Mouse (Mus musculus): Measurements from ENCODE around the gene Gm13420. TPM values are rescaled to one million over a fixed set of nuclear protein-coding genes. Genes with fewer than 3 reads are reported as not detected.
A peak's percentile ranks its signal among the peaks of the same experiment; 100 is the strongest.

Gm13420 gene
- polyA plus RNA-seq, 1 experiment from 2014 or later, result not detected

DNA sequence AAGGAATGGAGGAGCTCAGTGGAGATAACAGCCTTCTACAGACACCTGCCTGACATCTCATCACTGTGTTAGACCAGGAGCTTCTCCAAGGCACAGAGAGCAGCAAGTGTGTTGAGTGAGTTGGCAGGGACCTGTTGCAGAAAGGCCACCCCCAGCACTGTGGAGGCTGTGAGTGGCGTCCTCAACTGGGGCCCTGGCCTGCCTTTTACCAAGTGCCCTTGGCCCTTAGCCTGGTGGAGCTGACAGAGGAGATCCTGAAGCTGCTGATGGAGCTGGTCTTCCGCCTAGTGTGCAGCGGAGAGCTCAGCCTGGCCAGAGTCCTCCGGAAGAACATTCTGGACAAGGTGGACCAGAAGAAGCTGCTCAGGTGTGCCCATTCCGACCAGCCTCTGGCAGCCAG is 18.1 kb downstream of the Gm13420 start:
- DNase-seq (ENCODE audit: low spot score) (no peak), ATAC-seq (ENCODE audit: insufficient number of reproducible peaks, low FRiP score, low TSS enrichment, low read depth) (no peak)
- no peaks in the 10 kb centered on the region for H3K27me3 ChIP-seq (ENCODE audit: control insufficient read depth, insufficient read depth, low read length)
- no peak overlapping the region for H3K4me2 ChIP-seq (ENCODE audit: low read depth, severe bottlenecking)
- no peaks in the 10 kb centered on the region for H3K4me1 ChIP-seq (ENCODE audit: control insufficient read depth, insufficient read depth, low read length)
- peaks cover 21% of the 10 kb centered on the region; the same call in 1 of the 2 replicates for H3K36me3 ChIP-seq (ENCODE audit: control insufficient read depth, insufficient read depth, low read length)
- no peak overlapping the region for H3K27ac ChIP-seq (replicated peaks; ENCODE audit: low read depth, low read length)
- H3K9me3 ChIP-seq (ENCODE audit: control insufficient read depth, low read length), result no peaks in the 10 kb centered on the region
- no peak overlapping the region for H3K9ac ChIP-seq (ENCODE audit: low read length)
- no peak overlapping the region for H3K4me3 ChIP-seq (ENCODE audit: low read depth, low read length)
- WGBS, result 95% methylated on average over 5 of the region's 5 CpGs

DNA sequence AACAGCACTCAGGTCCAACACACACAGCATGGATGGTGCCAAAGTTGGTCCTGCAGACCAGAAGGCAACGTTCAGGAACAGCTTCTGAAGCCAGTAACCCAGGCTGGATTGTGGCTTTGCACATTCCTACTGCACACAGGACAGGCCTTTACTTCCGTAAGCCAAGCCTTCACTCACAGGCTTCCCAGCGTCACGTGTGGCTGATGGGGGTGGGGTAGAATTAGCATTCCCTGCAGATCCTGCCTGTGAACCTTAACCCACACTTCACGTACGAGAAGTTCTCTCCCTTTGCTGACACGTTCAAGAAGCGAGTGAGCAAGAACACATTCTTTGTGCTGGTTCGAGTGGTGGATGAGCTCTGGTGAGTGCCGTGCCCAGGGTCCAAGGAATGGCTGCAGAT is 18.9 kb downstream of the Gm13420 start:
- Histone ChIP-seq H3K36me3 (ENCODE audit: control insufficient read depth, insufficient read depth, low read length) (peaks cover 15% of the 10 kb centered on the region; the same call in 1 of the 2 replicates), H3K27me3 (ENCODE audit: control insufficient read depth, insufficient read depth, low read length) (no peaks in the 10 kb centered on the region), H3K27ac (replicated peaks; ENCODE audit: low read depth, low read length) (no peak overlapping the region), H3K4me3 (ENCODE audit: low read depth, low read length) (no peak overlapping the region), H3K9me3 (ENCODE audit: control insufficient read depth, low read length) (no peaks in the 10 kb centered on the region), H3K4me1 (ENCODE audit: control insufficient read depth, insufficient read depth, low read length) (no peaks in the 10 kb centered on the region), H3K4me2 (ENCODE audit: low read depth, severe bottlenecking) (no peak overlapping the region), H3K9ac (ENCODE audit: low read length) (no peak overlapping the region)
- DNase-seq (ENCODE audit: low spot score) (no peak), ATAC-seq (ENCODE audit: insufficient number of reproducible peaks, low FRiP score, low TSS enrichment, low read depth) (no peak)
- 90% methylated on average over 10 of the region's 10 CpGs for WGBS

DNA sequence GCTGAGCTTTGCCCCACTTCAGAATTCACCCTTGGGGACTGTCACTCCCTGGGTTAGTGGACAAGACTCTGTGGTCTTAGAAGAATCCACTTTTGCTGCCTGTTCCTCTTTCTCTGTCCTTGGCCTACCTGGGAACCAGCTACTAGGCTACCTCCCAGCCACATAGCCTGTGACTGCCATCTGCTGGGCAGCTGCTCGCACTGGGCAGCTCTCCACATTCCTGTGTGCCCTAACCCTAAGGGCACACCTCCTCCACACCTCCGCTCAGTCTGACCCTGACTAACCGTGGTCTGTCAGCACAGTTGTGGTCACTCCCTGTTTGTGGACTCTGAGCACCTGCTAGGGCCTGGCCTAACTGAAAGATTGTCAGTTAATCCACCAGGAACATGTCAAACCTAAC is 19.9 kb downstream of the Gm13420 start:
- ATAC-seq (ENCODE audit: insufficient number of reproducible peaks, low FRiP score, low TSS enrichment, low read depth), result no peak
- WGBS, result 71% methylated on average over 3 of the region's 3 CpGs
- peaks cover 14% of the 10 kb centered on the region; the same call in 1 of the 2 replicates for H3K36me3 ChIP-seq (ENCODE audit: control insufficient read depth, insufficient read depth, low read length)
- DNase-seq (ENCODE audit: low spot score), result no peak
- no peaks in the 10 kb centered on the region for H3K27me3 ChIP-seq (ENCODE audit: control insufficient read depth, insufficient read depth, low read length)
- no peaks in the 10 kb centered on the region for H3K4me1 ChIP-seq (ENCODE audit: control insufficient read depth, insufficient read depth, low read length)
- H3K4me2 ChIP-seq (ENCODE audit: low read depth, severe bottlenecking), result no peak overlapping the region
- no peak overlapping the region for H3K4me3 ChIP-seq (ENCODE audit: low read depth, low read length)
- no peaks in the 10 kb centered on the region for H3K9me3 ChIP-seq (ENCODE audit: control insufficient read depth, low read length)
- no peak overlapping the region for H3K9ac ChIP-seq (ENCODE audit: low read length)
- H3K27ac ChIP-seq (replicated peaks; ENCODE audit: low read depth, low read length), result no peak overlapping the region

DNA sequence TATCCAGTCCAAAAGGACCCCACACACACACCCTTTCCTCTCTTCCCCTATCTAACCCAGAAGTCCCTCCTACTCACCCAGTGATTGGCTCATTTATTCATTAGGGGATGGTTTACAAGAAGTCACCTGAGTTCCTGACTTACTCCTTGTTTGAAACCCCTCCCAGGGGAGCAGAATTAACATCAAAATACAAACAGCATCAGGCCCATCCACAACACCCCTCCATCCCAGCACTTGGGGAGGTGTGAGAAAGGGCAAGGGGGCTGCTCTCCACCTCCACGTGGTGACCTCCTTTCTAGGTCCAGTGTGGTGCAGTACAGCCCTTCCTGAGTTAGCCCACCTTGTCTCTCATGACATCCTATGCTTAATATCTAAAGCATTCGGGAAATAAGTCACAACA is 22.0 kb downstream of the Gm13420 start:
- ATAC-seq (ENCODE audit: insufficient number of reproducible peaks, low FRiP score, low TSS enrichment, low read depth), result no peak
- Histone ChIP-seq H3K4me1 (ENCODE audit: control insufficient read depth, insufficient read depth, low read length) (no peaks in the 10 kb centered on the region), H3K4me3 (ENCODE audit: low read depth, low read length) (no peak overlapping the region), H3K27ac (replicated peaks; ENCODE audit: low read depth, low read length) (no peak overlapping the region), H3K9ac (ENCODE audit: low read length) (no peak overlapping the region), H3K4me2 (ENCODE audit: low read depth, severe bottlenecking) (no peak overlapping the region), H3K36me3 (ENCODE audit: control insufficient read depth, insufficient read depth, low read length) (peaks cover 21% of the 10 kb centered on the region), H3K9me3 (ENCODE audit: control insufficient read depth, low read length) (no peaks in the 10 kb centered on the region), H3K27me3 (ENCODE audit: control insufficient read depth, insufficient read depth, low read length) (no peaks in the 10 kb centered on the region)
- 54% methylated on average over 2 of the region's 2 CpGs for WGBS
- no peak for DNase-seq (ENCODE audit: low spot score)

DNA sequence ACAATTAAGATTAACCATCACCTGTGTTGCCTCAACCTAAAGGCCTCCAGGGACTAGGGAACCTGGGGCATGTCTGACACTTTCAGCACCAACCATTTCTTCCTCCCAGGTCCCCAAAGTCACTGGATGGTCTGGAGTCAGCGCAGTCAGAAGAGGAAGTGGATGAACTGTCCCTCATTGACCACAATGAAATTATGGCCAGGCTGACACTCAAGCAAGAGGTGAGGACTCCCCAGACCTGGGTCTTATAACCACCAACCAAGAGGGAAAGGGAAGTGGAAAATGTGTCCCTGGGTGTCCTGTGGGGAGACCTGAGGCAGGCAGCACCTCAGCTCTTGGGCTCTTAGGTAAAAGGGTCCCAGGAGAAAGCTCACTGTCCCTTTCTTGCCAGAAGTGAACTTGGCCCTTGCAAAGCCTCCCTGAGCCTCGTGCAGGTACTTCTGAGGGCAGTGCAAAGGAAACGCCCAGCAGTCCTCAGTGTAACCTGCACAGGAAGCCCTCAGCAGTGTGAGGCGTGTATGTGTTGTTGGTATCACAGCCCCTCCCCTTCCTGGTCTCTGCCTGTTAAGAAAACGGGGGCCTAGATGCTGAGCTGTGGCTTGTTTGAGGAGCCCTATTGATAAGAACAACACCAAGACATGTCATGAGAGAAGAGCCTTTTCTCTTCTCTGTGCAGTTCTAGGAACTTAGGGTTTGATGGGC is 26.7 kb downstream of the Gm13420 start:
- ATAC-seq (ENCODE audit: insufficient number of reproducible peaks, low FRiP score, low TSS enrichment, low read depth) (no peak), DNase-seq (ENCODE audit: low spot score) (no peak)
- H3K9me3 ChIP-seq (ENCODE audit: control insufficient read depth, low read length), result no peaks in the 10 kb centered on the region
- no peak overlapping the region for H3K4me3 ChIP-seq (ENCODE audit: low read depth, low read length)
- H3K27me3 ChIP-seq (ENCODE audit: control insufficient read depth, insufficient read depth, low read length), result no peaks in the 10 kb centered on the region
- H3K4me1 ChIP-seq (ENCODE audit: control insufficient read depth, insufficient read depth, low read length), result no peaks in the 10 kb centered on the region
- 86% methylated on average over 5 of the region's 5 CpGs for WGBS
- no peak overlapping the region for H3K9ac ChIP-seq (ENCODE audit: low read length)
- peaks cover 22% of the 10 kb centered on the region for H3K36me3 ChIP-seq (ENCODE audit: control insufficient read depth, insufficient read depth, low read length)
- H3K4me2 ChIP-seq (ENCODE audit: low read depth, severe bottlenecking), result no peak overlapping the region
- no peak overlapping the region for H3K27ac ChIP-seq (replicated peaks; ENCODE audit: low read depth, low read length)

GRCm38 (mm10) chr2:29723132-29723531 is 28.4 kb downstream of the Gm13420 start:
- no peaks in the 10 kb centered on the region for H3K9me3 ChIP-seq (ENCODE audit: control insufficient read depth, low read length)
- no peaks in the 10 kb centered on the region for H3K4me1 ChIP-seq (ENCODE audit: control insufficient read depth, insufficient read depth, low read length)
- 92% methylated on average over 3 of the region's 3 CpGs for WGBS
- no peak overlapping the region for H3K27ac ChIP-seq (replicated peaks; ENCODE audit: low read depth, low read length)
- DNase-seq (ENCODE audit: low spot score), result no peak
- ATAC-seq (ENCODE audit: insufficient number of reproducible peaks, low FRiP score, low TSS enrichment, low read depth), result no peak
- no peak overlapping the region for H3K4me2 ChIP-seq (ENCODE audit: low read depth, severe bottlenecking)
- H3K9ac ChIP-seq (ENCODE audit: low read length), result no peak overlapping the region
- H3K4me3 ChIP-seq (ENCODE audit: low read depth, low read length), result no peak overlapping the region
- no peaks in the 10 kb centered on the region for H3K27me3 ChIP-seq (ENCODE audit: control insufficient read depth, insufficient read depth, low read length)
- H3K36me3 ChIP-seq (ENCODE audit: control insufficient read depth, insufficient read depth, low read length), result peaks cover 22% of the 10 kb centered on the region

DNA sequence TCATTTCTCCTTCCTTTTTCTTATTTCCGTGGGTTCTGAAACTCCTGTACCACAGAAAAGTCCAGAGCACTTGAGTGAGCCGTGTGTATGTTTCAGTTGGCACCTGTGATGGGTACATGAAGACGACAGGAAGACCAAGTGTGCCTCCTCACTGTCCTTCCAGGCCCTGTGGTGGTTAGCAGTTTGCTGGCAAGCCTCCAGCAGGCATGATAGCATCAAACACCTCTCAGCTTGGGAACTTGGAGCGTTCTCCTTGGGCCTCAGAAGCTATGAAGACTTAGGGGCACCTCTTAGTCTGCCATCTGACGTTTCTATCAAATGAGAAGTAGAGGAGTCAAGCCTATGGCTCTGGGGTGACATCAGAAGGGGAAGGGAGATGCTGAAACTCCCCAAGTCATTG is 32.9 kb downstream of the Gm13420 start:
- DNase-seq (ENCODE audit: low spot score) (no peak), ATAC-seq (ENCODE audit: insufficient number of reproducible peaks, low FRiP score, low TSS enrichment, low read depth) (no peak)
- Histone ChIP-seq H3K9ac (ENCODE audit: low read length) (no peak overlapping the region), H3K4me1 (ENCODE audit: control insufficient read depth, insufficient read depth, low read length) (no peaks in the 10 kb centered on the region), H3K9me3 (ENCODE audit: control insufficient read depth, low read length) (no peaks in the 10 kb centered on the region), H3K4me2 (ENCODE audit: low read depth, severe bottlenecking) (no peak overlapping the region), H3K27me3 (ENCODE audit: control insufficient read depth, insufficient read depth, low read length) (no peaks in the 10 kb centered on the region), H3K36me3 (ENCODE audit: control insufficient read depth, insufficient read depth, low read length) (peaks cover 17% of the 10 kb centered on the region), H3K4me3 (ENCODE audit: low read depth, low read length) (no peak overlapping the region), H3K27ac (replicated peaks; ENCODE audit: low read depth, low read length) (no peak overlapping the region)
- WGBS, result 90% methylated on average over 5 of the region's 5 CpGs

DNA sequence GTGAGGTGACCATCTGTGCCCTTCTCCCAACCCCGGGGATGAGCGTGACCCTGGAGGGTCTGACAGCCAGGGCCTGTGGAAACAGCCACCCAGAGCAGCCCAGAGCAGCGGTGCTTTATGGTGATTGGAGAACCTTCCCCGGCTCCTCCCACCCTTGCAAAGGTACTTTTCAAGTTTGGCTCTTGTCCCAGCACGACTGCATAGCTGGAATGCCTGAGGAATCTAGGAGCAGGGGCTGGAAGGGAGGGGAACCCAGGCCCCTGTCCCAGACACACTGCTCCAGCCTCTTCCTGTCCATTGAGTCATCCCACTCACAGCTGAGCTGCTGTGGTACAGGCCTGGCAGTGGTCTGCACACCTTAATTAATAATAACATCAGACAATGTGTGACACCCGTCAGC is 34.8 kb downstream of the Gm13420 start:
- no peak overlapping the region for H3K27ac ChIP-seq (replicated peaks; ENCODE audit: low read depth, low read length)
- no peak overlapping the region for H3K4me2 ChIP-seq (ENCODE audit: low read depth, severe bottlenecking)
- H3K4me1 ChIP-seq (ENCODE audit: control insufficient read depth, insufficient read depth, low read length), result no peaks in the 10 kb centered on the region
- H3K4me3 ChIP-seq (ENCODE audit: low read depth, low read length), result no peak overlapping the region
- no peaks in the 10 kb centered on the region for H3K27me3 ChIP-seq (ENCODE audit: control insufficient read depth, insufficient read depth, low read length)
- peaks cover 17% of the 10 kb centered on the region for H3K36me3 ChIP-seq (ENCODE audit: control insufficient read depth, insufficient read depth, low read length)
- WGBS, result 17% methylated on average over 6 of the region's 6 CpGs
- ATAC-seq (ENCODE audit: insufficient number of reproducible peaks, low FRiP score, low TSS enrichment, low read depth), result peak; percentile 47; the same call in 1 of the 2 replicates
- H3K9me3 ChIP-seq (ENCODE audit: control insufficient read depth, low read length), result no peaks in the 10 kb centered on the region
- peak; percentile 52 for DNase-seq (ENCODE audit: low spot score)
- no peak overlapping the region for H3K9ac ChIP-seq (ENCODE audit: low read length)

DNA sequence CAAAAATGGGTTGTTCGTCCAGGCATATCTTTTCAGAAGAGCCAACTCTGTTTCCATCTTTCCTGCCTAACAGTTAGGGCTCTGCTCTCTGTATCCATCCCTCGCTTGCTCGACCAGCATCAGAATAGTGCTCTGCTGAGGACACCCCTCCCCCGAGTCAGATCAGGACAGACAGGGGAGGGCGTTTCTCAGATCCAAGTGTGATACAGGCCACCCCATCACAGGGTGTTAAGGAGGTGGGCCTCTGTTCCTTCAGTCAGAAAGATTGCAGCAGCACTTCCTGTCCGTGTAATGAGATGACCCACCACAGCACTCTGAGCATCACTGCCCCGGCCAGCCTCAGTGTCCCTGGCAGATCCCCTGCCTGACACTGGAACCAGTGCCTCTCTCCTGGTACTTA is 35.3 kb downstream of the Gm13420 start:
- no peaks in the 10 kb centered on the region for H3K9me3 ChIP-seq (ENCODE audit: control insufficient read depth, low read length)
- peaks cover 16% of the 10 kb centered on the region for H3K36me3 ChIP-seq (ENCODE audit: control insufficient read depth, insufficient read depth, low read length)
- no peak overlapping the region for H3K9ac ChIP-seq (ENCODE audit: low read length)
- no peak for DNase-seq (ENCODE audit: low spot score)
- no peak overlapping the region for H3K4me3 ChIP-seq (ENCODE audit: low read depth, low read length)
- H3K27me3 ChIP-seq (ENCODE audit: control insufficient read depth, insufficient read depth, low read length), result no peaks in the 10 kb centered on the region
- H3K4me1 ChIP-seq (ENCODE audit: control insufficient read depth, insufficient read depth, low read length), result no peaks in the 10 kb centered on the region
- no peak for ATAC-seq (ENCODE audit: insufficient number of reproducible peaks, low FRiP score, low TSS enrichment, low read depth)
- WGBS, result 29% methylated on average over 7 of the region's 7 CpGs
- no peak overlapping the region for H3K4me2 ChIP-seq (ENCODE audit: low read depth, severe bottlenecking)
- H3K27ac ChIP-seq (replicated peaks; ENCODE audit: low read depth, low read length), result peak overlapping the region; percentile 21; the same call in 1 of the 2 replicates

All from limb, embryonic 11.5 days (tissue).